Mouse (Mus musculus): Measurements from ENCODE around the gene Ntrk1. TPM values are rescaled to one million over a fixed set of nuclear protein-coding genes. Genes with fewer than 3 reads are reported as not detected.

Gene Ntrk1
- polyA plus RNA-seq, 1 experiment, result not detected

DNA sequence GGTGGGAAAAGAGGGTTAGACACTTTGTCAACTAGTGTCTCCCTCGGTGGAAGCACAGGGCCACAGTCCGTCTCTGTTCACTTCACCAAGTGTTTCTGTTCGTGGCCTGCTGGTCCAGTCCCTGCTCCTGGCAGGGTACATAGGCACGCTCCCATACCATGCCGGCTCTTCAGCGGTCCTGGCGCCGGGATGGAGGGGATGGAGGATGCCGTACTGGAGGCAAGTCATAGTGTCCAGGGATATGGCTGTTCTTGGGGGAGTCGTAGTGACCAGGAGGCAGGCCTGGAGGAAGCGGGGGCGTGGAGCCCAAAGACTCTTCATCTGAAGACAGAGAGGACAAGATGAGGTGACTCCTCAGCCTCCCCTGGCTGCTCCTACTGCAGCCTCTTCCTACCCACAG is 45.0 kb downstream of the Ntrk1 start:
- H3ac ChIP-seq (ENCODE audit: control insufficient read depth, insufficient read length), result no peak overlapping the region
- TF ChIP-seq POLR2AphosphoS2 (IDR thresholded peaks at IDR 0.05; ENCODE audit: insufficient read length, low read depth), result no peak
- no peak for TF ChIP-seq POLR2A (IDR thresholded peaks at IDR 0.05; ENCODE audit: insufficient read length, low read depth)
- no peak for TF ChIP-seq CEBPB (IDR thresholded peaks at IDR 0.05; ENCODE audit: insufficient read depth, poor library complexity, severe bottlenecking)
- TF ChIP-seq MYOD1 (IDR thresholded peaks at IDR 0.05; ENCODE audit: control insufficient read depth in 1 of 3, insufficient read length in 2 of 3, low read depth in 2 of 3), result no peak
- no peak for TF ChIP-seq MYOG (IDR thresholded peaks at IDR 0.05; ENCODE audit: control insufficient read depth in 1 of 3, insufficient read depth in 1 of 3, insufficient read length in 2 of 3, low read depth in 2 of 3)
- peaks cover 7% of the 10 kb centered on the region for H3K27me3 ChIP-seq (ENCODE audit: control insufficient read depth, insufficient read depth, insufficient read length)
- no peaks in the 10 kb centered on the region for H3K36me3 ChIP-seq (ENCODE audit: control insufficient read depth, insufficient read depth)
- H3K4me3 ChIP-seq, result no peak overlapping the region
- H3K4me2 ChIP-seq (ENCODE audit: low read depth), result no peak overlapping the region
- H3K79me2 ChIP-seq (ENCODE audit: control insufficient read depth, insufficient read depth), result no peaks in the 10 kb centered on the region

DNA sequence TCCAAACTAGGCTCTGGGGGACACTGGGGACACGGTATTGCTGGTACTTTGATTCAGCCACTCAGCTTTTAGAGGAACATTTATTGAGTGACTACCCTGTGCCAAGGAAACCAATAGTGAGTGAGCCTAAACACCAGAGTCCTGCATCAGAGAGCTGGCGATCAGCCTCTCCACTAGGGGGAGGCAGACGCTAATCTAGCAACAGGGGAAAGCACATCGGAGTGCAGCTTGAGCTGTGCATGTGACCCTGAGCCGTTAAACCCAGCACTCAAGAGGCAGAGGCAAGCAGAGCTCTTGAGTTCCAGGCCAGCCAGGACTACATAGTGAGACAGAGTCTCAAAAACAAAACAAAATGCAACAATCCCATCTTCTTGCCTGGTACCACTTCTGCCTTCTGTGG is 45.9 kb downstream of the Ntrk1 start:
- Histone ChIP-seq H3ac (ENCODE audit: control insufficient read depth, insufficient read length) (no peak overlapping the region), H3K27me3 (ENCODE audit: control insufficient read depth, insufficient read depth, insufficient read length) (peaks cover 7% of the 10 kb centered on the region), H3K4me3 (no peak overlapping the region), H3K36me3 (ENCODE audit: control insufficient read depth, insufficient read depth) (no peaks in the 10 kb centered on the region), H3K4me2 (ENCODE audit: low read depth) (no peak overlapping the region), H3K79me2 (ENCODE audit: control insufficient read depth, insufficient read depth) (no peaks in the 10 kb centered on the region)
- TF ChIP-seq E2F4 (IDR thresholded peaks at IDR 0.05; ENCODE audit: insufficient read depth), result no peak

GRCm38 (mm10) chr3:87748431-87748830 is 46.5 kb downstream of the Ntrk1 start, which contains the start of gene Lrrc71:
Gene Lrrc71, minus strand, starts transcription at chr3:87748625.
- Histone ChIP-seq H3K4me2 (ENCODE audit: low read depth) (no peak within 1 kb of the TSS), H3K36me3 (ENCODE audit: control insufficient read depth, insufficient read depth) (no peaks in the 10 kb centered on the region), H3K27me3 (ENCODE audit: control insufficient read depth, insufficient read depth, insufficient read length) (peaks cover 3% of the 10 kb centered on the region), H3ac (ENCODE audit: control insufficient read depth, insufficient read length) (no peak within 1 kb of the TSS), H3K4me3 (no peak within 1 kb of the TSS), H3K79me2 (ENCODE audit: control insufficient read depth, insufficient read depth) (no peaks in the 10 kb centered on the region)
- TF ChIP-seq USF1 (IDR thresholded peaks at IDR 0.05; ENCODE audit: low read depth) (no peak), MYOG (IDR thresholded peaks at IDR 0.05; ENCODE audit: control insufficient read depth in 1 of 3, insufficient read depth in 1 of 3, insufficient read length in 2 of 3, low read depth in 2 of 3) (no peak), POLR2A (IDR thresholded peaks at IDR 0.05; ENCODE audit: insufficient read length, low read depth) (no peak), REST (IDR thresholded peaks at IDR 0.05; ENCODE audit: insufficient read depth, insufficient read length) (no peak), TCF12 (IDR thresholded peaks at IDR 0.05; ENCODE audit: insufficient read depth, poor library complexity, severe bottlenecking) (no peak), E2F4 (IDR thresholded peaks at IDR 0.05; ENCODE audit: insufficient read depth) (no peak), MYOD1 (IDR thresholded peaks at IDR 0.05; ENCODE audit: control insufficient read depth in 1 of 3, insufficient read length in 2 of 3, low read depth in 2 of 3) (no peak), CEBPB (IDR thresholded peaks at IDR 0.05; ENCODE audit: insufficient read depth, poor library complexity, severe bottlenecking) (no peak), TCF3 (IDR thresholded peaks at IDR 0.05; ENCODE audit: insufficient read length, low read depth) (no peak), SRF (IDR thresholded peaks at IDR 0.05; ENCODE audit: control insufficient read depth, insufficient read length, low read depth) (no peak), POLR2AphosphoS2 (IDR thresholded peaks at IDR 0.05; ENCODE audit: insufficient read length, low read depth) (no peak), MAX (IDR thresholded peaks at IDR 0.05; ENCODE audit: low read depth) (no peak)

- TF ChIP-seq SRF (IDR thresholded peaks at IDR 0.05; ENCODE audit: control insufficient read depth, insufficient read length, low read depth) (no peak), MYOD1 (IDR thresholded peaks at IDR 0.05; ENCODE audit: control insufficient read depth in 1 of 3, insufficient read length in 2 of 3, low read depth in 2 of 3) (no peak), MAX (IDR thresholded peaks at IDR 0.05; ENCODE audit: low read depth) (no peak), POLR2AphosphoS2 (IDR thresholded peaks at IDR 0.05; ENCODE audit: insufficient read length, low read depth) (no peak), USF1 (IDR thresholded peaks at IDR 0.05; ENCODE audit: low read depth) (no peak), TCF3 (IDR thresholded peaks at IDR 0.05; ENCODE audit: insufficient read length, low read depth) (no peak), CEBPB (IDR thresholded peaks at IDR 0.05; ENCODE audit: insufficient read depth, poor library complexity, severe bottlenecking) (no peak), E2F4 (IDR thresholded peaks at IDR 0.05; ENCODE audit: insufficient read depth) (no peak), POLR2A (IDR thresholded peaks at IDR 0.05; ENCODE audit: insufficient read length, low read depth) (no peak), REST (IDR thresholded peaks at IDR 0.05; ENCODE audit: insufficient read depth, insufficient read length) (no peak), MYOG (IDR thresholded peaks at IDR 0.05; ENCODE audit: control insufficient read depth in 1 of 3, insufficient read depth in 1 of 3, insufficient read length in 2 of 3, low read depth in 2 of 3) (no peak), TCF12 (IDR thresholded peaks at IDR 0.05; ENCODE audit: insufficient read depth, poor library complexity, severe bottlenecking) (no peak)
- H3K4me2 ChIP-seq (ENCODE audit: low read depth), result no peak overlapping the region
Observed at GRCm38 (mm10) chr3:87745036-87745659, 49.8 kb downstream of the Ntrk1 start.

DNA sequence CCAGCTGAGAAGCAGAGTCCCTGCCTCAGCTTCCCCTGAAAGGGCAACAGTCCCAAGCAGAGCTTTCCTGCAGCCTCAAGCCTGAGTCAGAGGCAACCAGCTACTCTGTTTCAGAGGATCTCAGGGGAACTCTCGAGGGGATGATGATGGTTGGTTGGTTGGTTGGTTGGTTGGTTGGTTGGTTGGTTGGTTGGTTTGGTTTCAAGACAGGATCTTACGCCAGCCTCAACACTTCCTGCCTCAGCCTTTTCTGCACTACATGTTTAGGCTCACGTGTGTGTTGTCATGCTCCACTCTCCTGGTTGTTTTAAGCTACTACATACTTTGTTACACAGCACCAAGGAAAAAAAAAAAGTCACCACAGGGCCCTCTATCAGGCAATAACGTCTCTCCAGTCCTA is 51.0 kb downstream of the Ntrk1 start:
- Histone ChIP-seq H3K27me3 (ENCODE audit: control insufficient read depth, insufficient read depth, insufficient read length) (no peaks in the 10 kb centered on the region), H3K36me3 (ENCODE audit: control insufficient read depth, insufficient read depth) (no peaks in the 10 kb centered on the region), H3ac (ENCODE audit: control insufficient read depth, insufficient read length) (no peak overlapping the region), H3K4me2 (ENCODE audit: low read depth) (no peak overlapping the region), H3K79me2 (ENCODE audit: control insufficient read depth, insufficient read depth) (no peaks in the 10 kb centered on the region), H3K4me3 (no peak overlapping the region)
- TF ChIP-seq MYOD1 (IDR thresholded peaks at IDR 0.05; ENCODE audit: control insufficient read depth in 1 of 3, insufficient read length in 2 of 3, low read depth in 2 of 3) (no peak), POLR2AphosphoS2 (IDR thresholded peaks at IDR 0.05; ENCODE audit: insufficient read length, low read depth) (no peak), TCF12 (IDR thresholded peaks at IDR 0.05; ENCODE audit: insufficient read depth, poor library complexity, severe bottlenecking) (no peak), REST (IDR thresholded peaks at IDR 0.05; ENCODE audit: insufficient read depth, insufficient read length) (no peak), POLR2A (IDR thresholded peaks at IDR 0.05; ENCODE audit: insufficient read length, low read depth) (no peak), TCF3 (IDR thresholded peaks at IDR 0.05; ENCODE audit: insufficient read length, low read depth) (no peak), CEBPB (IDR thresholded peaks at IDR 0.05; ENCODE audit: insufficient read depth, poor library complexity, severe bottlenecking) (no peak), E2F4 (IDR thresholded peaks at IDR 0.05; ENCODE audit: insufficient read depth) (no peak), SRF (IDR thresholded peaks at IDR 0.05; ENCODE audit: control insufficient read depth, insufficient read length, low read depth) (no peak), MAX (IDR thresholded peaks at IDR 0.05; ENCODE audit: low read depth) (no peak), USF1 (IDR thresholded peaks at IDR 0.05; ENCODE audit: low read depth) (no peak), MYOG (IDR thresholded peaks at IDR 0.05; ENCODE audit: control insufficient read depth in 1 of 3, insufficient read depth in 1 of 3, insufficient read length in 2 of 3, low read depth in 2 of 3) (no peak)

More at GRCm38 (mm10) chr3:87745036-87745659, 49.8 kb downstream of the Ntrk1 start:
- Histone ChIP-seq H3ac (ENCODE audit: control insufficient read depth, insufficient read length) (no peak overlapping the region), H3K36me3 (ENCODE audit: control insufficient read depth, insufficient read depth) (no peaks in the 10 kb centered on the region), H3K4me3 (no peak overlapping the region), H3K27me3 (ENCODE audit: control insufficient read depth, insufficient read depth, insufficient read length) (no peaks in the 10 kb centered on the region), H3K79me2 (ENCODE audit: control insufficient read depth, insufficient read depth) (no peaks in the 10 kb centered on the region)
